Mouse (Mus musculus) c-Kit-positive CD71-negative TER-119-negative erythroid progenitor cells, embryonic 14.5 days (primary cell): ENCODE results near the gene Acss2.
"Not testable (repeated sequence)": the region's sequence is repeated elsewhere in the genome, so short reads cannot be mapped to it uniquely, and the experiment has no call there.

Experiments used
- DNase-seq: peaks from one replicate; pipeline ENCODE4 v3.0.0-alpha.2; 2013; ENCODE audit warnings: low read depth

Gene Acss2

DNA sequence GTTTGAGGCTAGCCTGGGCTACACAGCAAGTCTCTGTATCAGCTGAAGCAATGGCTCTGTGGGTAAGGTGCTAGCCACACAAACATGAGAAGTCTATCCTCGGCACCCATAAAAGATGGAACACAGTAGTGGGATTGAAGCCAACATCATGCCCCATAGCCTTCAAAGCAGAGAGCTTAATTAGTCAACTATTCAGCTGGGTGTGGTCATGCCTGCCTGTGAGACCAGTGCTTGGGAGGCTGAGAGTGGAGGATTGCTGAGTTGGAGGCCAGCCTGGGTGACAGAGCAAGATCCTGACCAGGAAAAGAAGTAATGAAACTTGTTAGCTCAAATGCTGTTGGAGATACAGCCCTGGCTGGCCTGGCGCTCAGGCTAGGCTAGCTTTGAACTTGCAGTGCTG lies 73.1 kb downstream of the Acss2 start:
- no peak for DNase-seq

DNA sequence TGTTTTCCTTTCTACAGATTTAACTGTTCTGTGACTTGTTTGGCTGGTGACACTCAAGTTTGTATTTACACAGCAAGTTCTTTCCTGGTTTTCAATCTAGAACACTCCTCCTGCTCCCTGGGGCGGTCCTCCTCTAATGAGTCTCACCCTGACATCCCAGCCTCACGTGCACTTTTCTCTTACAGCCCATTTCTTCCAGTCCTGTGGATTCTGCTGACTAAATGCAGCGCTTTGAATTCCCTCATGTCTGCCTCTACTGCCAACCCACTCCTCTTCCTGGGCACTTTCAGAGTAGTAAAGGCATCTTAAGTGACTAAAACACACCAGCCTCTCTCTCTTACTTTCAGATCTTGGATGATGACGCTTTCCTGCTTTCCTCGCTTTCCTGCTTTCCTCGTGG lies 73.9 kb downstream of the Acss2 start:
- DNase-seq: no peak

GRCm38 (mm10) chr2:155592137-155592853 lies 74.5 kb downstream of the Acss2 start, which contains the start of gene Gss:
Gene Gss, minus strand, starts transcription at chr2:155592810.
- DNase-seq: peak; percentile 88

DNA sequence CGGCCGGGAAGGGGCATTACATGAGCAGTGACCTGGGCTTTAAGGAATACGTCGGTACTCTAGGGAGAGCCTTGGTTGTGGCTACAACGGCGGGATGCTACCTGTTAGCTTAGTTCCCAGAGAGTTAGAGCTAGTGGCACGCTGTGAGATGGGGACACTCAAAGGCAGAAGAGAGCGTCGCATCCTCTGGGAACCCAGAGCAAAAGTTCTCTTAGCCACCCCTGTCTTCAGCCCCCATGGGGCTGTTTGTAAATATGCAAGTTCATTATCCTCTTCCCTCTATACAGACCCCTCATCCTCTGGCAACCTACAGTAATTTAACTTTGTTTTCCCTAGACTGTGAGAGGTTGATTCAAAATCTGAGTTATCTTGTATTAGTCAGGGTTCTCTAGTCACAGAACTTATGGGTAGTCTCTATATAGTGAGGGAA lies 75.1 kb downstream of the Acss2 start:
- DNase-seq: no peak

DNA sequence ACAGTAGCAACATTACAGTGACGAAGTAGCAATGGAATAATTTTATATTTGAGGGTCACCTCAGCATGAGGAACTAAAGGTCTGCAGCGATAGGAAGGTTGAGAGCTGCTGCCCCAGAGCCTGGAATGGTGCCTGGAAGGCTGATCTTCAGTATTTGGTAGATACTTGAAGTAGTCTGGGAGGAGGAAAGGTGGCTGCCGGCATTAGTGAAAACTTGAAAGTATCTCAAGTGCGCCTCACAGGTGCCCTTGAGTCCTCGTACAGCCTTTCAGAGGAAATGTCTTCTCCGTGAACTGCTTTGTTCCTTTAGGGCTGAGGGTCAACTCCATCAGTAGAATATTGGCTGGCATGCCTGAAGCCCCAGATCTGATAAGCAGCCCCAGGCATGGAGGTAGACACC lies 77.8 kb downstream of the Acss2 start:
- DNase-seq: no peak

DNA sequence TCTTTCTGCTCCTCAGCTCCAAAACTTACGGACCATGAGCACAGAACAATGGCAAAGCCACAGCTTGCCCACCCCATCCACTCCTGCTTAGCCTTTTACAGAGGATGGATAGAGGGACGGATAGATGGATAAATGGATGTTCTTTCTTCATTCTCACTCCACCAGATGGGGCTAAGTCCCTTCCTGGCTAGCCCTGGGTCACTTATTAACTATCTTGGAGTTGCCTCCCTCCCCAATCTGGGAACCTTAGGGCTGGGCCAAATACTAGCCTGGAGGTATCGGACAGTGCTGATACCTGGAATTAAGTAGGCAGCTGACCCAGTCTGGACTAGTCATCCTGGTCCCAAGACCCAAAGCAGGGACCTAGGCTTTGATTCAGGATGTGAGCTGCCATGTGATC lies 86.0 kb downstream of the Acss2 start:
- no peak for DNase-seq

DNA sequence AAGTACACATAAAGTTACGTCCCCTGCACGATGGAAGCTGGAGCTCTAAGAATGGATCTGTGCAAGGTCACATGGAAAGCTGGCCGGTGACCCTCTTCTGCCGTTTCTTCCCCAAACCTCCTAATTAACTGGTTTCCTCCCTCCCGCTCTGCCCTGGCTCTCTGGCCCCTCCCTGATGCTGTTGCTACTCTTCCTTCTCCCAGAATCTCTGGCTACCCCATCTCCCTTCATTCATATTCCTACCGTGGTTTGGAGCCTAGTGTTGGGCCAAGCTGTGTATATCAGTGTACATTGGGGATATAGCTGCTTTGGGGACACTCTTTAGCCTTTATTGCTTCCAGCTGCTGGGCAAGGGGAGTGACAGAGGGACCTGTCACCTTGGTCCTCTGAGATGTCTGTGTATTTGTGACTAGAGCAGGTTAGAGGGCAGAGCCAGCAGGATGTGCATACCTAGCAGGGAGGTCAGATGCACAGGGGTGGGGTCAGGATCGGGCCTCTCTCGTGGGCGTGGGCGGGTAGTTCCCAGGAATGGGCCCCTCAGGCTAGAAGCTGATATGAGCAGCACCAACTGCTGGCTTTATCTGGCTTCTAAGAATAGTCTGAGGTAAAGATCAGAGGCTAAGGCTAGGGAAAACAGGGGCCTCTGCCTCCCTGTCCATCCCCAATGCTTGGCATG lies 87.0 kb downstream of the Acss2 start:
- DNase-seq: no peak

- DNase-seq: not testable (repeated sequence)
Measured at GRCm38 (mm10) chr2:155605236-155605589, 87.5 kb downstream of the Acss2 start.

GRCm38 (mm10) chr2:155606360-155606759 lies 88.6 kb downstream of the Acss2 start:
- DNase-seq: no peak

DNA sequence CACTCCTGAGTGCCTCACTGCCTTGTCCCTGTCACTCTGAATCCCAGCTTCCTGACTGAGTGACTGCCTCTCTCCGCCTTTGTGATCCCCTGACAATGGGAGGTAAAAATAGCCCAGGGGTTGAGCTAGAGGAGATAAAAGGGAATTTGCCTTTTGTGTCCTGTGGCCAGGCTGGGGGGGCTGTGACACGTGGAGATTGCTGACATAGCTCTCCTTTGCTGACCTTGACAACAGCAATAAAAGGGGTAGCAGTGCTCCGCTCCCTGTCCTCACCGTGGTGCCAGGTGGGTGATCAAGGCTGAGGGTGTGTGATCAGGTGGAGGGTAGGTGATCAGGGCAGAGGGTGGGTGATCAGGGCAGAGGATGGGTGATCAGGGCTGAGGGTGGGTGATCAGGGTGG lies 93.2 kb downstream of the Acss2 start, which contains the start of gene Myh7b:
Myh7b (plus strand) TSS at position 235 of the 400 bp plus-strand sequence.
- no peak for DNase-seq

DNA sequence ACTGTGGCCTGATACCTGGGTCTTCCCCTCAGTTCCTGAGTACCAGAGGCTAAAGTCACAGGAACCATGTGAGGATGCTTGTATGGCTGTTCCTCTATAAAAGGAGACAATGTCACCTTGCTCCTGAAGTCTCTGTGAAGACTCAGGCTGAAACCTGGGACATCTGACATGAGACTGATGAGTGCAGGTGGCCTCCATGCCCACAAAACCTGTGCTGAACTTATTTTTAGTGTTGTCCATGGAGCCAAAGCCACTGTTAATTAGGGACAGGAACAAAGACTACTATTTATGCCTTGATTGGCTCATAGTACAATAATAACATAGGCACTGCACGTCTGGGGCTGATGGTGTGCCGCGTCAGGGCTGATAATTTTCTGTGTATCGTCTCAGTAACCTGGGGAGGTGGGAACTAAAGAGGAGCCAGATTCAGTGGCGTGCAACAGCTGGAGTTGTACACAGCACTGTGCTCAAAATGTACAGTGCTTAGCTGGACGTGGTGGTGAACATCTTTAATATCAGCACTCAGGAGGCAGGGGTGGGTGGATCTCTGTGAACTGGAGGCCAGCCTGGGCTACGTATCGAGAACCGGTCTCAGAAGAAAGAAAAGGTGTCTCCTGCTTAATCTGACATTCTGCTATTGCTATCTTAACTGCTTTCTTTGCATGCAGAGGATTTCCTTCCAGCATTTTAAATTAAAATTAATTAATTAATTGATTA lies 94.2 kb downstream of the Acss2 start:
- no peak for DNase-seq

DNA sequence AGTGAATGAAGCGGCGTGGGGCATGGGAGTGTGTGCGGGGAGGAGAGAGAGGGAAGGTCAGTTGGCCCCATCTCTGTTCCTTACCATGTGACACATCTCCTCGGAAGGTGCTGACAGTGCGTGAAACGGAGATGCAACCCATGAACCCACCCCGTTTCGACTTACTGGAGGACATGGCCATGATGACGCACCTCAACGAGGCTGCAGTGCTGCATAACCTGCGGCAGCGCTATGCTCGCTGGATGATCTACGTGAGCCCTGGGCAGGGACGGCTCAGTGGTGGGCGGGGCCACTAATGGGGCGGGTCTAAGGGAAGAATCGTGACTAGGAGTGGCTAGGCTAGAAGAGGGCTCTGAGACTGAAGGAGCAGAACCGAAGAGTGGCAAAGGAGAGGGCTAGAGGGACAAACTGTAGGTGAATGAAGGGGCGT lies 95.6 kb downstream of the Acss2 start:
- DNase-seq: peak; percentile 75

DNA sequence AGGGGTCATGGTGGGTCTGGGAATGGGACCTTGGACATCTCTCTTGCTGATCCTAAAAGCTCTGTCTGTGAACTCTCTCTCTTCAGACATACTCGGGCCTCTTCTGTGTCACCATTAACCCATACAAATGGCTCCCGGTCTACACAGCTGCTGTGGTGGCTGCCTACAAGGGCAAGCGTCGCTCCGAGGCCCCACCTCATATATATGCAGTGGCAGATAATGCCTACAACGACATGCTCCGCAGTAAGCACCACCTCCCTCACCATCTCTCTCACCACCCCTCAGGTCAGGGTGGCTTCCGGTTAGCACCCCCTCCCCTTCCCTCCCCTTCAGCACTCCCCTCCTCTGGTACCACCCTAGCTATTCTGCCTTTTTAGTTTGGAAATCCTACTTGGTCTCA lies 96.2 kb downstream of the Acss2 start:
- DNase-seq: no peak

DNA sequence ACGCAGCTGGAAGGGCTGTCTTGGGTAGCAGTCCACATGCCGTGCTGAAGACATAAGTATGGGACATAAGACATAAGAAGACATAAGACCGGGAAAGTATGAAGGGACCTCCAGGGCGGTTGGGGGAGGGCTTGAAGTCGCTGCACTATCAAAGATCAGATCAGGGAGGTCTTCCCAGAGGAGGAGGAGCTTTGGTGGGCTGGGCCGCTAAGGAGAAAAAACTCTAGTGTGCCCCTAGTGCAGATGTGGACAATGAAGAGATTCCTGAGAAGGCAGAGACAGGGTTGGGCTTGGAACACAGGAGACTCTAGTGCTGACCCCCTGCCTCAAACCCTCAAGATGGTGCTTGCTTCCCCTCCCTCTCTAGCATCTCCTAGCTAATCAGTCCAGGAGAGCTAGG lies 99.2 kb downstream of the Acss2 start:
- no peak for DNase-seq

DNA sequence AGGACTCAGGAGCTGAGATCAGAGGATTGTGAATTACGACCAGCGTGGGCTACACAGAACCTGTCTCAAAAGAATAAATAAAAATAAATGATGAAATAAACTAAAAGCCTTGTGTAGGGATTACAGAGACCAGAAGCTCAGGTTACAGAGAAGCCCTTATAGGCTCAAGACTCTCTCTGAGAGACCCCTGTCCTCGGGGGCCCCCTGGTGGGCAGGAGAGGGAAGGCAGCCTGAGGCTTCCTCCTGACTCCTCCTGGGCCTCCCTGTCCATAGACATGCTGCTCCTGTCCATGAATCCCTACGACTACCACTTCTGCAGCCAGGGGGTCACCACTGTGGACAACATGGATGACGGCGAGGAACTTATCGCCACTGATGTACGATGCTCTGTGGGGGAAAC lies 102.1 kb downstream of the Acss2 start:
- DNase-seq: peak; percentile 70

DNA sequence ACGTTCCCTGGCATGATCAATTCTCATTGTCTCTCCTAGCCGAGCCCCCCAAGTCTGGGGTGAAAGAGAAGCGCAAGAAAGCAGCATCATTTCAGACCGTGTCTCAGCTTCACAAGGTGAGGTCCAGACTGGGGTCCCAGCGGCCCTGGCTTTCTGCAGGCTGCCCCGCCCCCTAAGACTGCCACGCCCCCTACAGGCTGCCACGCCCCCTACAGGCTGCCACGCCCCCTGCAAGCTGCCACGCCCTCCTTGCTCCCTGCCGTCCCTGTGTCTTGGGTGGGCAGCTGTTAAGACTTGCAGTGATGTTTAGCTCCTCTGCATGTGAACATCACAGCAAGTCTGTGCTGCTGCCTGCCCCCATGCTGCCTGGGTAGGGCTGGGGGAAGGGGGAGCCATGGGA lies 104.9 kb downstream of the Acss2 start:
- DNase-seq: no peak

DNA sequence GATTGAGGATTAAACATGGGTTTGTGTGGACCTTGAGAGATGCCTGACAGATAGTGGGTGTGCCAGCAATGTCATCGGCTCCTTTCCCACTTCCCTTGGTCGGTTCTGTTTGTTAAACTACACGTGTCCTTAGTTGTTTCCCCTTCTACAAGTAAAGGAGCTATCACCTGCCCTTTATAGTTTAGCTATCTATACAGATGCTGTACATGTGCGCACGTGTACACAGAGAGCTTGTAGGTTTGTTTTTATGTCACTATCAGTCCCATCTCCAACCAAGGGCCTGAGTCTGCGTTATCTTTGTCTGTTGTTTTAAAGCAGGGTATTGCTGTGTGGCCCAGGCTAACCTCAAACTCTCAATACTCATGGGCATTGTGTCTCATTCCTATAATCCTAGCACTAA lies 106.2 kb downstream of the Acss2 start:
- no peak for DNase-seq

GRCm38 (mm10) chr2:155624730-155625129 lies 107.0 kb downstream of the Acss2 start:
- peak; percentile 82 for DNase-seq

DNA sequence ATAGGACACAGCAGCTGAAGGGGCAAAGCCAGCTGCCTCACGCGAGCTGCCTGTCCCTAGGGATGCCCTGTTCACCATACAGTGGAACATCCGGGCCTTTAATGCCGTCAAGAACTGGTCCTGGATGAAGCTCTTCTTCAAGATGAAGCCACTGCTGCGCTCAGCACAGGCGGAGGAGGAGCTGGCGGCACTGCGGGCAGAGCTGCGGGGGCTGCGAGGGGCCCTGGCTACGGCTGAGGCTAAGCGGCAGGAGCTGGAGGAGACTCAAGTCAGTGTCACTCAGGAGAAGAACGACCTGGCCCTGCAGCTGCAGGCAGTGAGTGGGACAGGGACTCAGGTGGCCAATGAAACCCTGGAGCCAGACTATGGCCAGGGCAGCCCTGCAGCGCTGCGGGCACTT lies 108.5 kb downstream of the Acss2 start:
- no peak for DNase-seq

- no peak for DNase-seq
Measured at GRCm38 (mm10) chr2:155627030-155627738, 109.4 kb downstream of the Acss2 start.

- no peak for DNase-seq
Measured at GRCm38 (mm10) chr2:155628112-155628511, 110.4 kb downstream of the Acss2 start.

DNA sequence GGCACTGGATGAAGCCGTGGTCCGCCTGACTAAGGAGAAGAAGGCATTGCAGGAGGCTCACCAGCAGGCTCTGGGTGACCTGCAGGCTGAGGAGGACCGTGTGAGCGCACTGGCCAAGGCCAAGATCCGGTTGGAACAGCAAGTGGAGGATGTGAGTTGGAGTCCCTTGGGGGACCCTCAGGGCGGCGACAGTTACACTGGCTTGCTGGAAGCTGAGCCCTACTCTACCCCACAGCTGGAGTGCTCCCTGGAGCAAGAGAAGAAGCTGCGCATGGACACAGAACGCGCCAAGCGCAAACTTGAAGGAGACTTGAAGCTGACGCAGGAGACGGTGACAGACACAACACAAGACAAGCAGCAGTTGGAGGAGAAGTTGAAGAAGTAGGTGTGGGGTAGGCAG lies 110.8 kb downstream of the Acss2 start:
- DNase-seq: no peak
